Mouse (Mus musculus): ENCODE results near the gene Chpf. TPM values are rescaled to one million over a fixed set of nuclear protein-coding genes. Genes with fewer than 3 reads are reported as not detected.

The Chpf gene
- total RNA-seq, 2 experiments from 2014 or later, result 29.5 to 30.1 TPM

DNA sequence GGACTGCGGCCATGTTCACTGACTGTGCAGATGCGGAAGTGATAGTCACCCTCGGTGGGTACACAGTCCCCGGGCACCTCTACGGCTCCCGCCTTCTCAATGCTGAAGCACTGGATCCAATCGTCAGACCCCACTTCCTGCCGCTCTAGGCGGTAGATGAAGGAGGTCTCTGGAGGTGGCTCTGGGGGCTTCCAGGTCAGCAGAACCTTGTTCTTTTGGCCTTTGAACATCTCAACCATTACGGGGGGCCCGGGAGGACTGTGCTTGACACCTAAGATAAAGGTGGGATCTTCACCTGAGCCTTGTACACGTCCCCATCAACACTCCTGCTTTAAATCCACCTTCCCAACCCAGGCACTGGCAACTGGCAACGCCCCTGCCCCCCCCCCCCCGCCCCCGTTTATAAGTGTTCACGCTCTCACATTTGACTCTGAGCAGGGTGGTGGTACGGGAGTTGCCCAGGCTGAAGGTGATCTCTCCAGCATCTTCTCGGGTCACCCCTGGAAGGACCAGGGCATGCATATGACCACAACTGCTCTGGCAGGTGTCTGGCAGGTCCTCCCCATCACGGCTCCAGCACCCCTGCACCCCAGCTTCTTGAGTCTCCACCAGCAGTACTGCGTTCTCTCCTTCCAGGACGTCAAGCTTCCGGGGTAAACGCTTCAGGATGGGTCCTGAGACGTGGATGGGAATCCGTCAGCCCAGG is 24.0 kb upstream of the Chpf start:
- no peak for DNase-seq
- intact Hi-C loops (cut with DNase I), result loop anchor here (2.0 kb wide), 1 partner anchor 22 kb away; no protein-coding TSS in a partner anchor

DNA sequence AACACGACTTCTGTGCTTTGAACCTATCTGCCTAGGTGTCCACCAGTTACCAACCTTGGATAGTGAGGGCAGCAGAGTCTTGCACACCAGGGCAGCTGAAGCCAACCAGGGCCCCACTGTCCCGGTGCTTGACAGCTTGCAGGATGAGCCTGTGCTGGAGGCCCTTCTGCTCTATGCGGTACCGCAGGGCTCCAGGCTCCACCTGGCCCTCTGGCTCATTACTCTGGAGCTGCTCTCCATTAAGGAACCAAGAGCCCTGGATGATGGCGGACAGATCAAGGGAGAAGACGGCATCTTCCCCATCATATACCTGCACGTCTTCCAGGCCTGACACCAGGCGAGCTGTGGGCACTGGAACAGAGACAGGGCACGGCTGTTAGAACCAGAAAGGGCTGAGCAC is 22.8 kb upstream of the Chpf start:
- intact Hi-C loops (cut with DNase I), result loop anchor here (2.0 kb wide), 1 partner anchor 21 kb away; no protein-coding TSS in a partner anchor
- no peak for DNase-seq

DNA sequence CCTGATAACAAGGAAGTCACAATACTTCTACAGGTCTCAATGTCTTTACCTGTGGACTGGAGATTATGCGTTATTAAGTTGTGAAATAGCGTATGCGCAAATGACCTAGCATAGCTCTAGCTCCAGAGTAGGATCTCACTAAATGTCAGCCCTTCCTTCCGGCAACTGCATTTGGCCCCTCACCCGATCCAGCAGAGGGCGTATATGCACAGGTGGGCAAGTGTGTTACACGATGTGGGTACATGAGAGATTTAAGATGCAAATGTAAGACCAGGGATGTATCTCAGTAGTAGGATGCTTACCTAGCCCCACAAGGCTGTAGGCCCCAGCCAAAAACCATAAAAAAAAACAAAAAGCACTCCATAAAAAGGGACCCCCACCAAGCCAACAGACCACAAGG is 20.3 kb upstream of the Chpf start:
- intact Hi-C loops (cut with DNase I), result loop anchor here (5.0 kb wide), 1 partner anchor 58 kb away; no protein-coding TSS in a partner anchor
- DNase-seq, result no peak

DNA sequence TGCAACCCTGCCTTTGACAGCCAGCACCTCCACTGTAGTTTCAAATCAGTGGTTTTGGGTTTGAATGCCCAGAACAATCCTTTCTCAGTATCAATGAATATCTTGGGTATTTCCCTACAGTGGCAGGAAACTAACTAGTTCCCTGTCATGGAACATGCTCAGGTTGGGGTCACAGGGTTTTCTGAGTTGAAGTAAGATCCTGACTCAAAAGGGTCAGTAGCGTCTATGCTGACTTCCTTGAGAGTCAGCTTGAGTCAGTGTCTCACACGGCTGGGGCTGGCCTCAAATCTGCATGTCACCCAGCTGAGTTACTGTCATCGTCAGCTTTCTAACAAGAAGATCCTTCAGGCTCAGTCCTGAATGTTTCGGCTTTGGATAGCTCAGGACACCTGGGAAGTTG is 19.8 kb upstream of the Chpf start:
- intact Hi-C loops (cut with DNase I), result loop anchor here (5.0 kb wide), 1 partner anchor 58 kb away; no protein-coding TSS in a partner anchor
- no peak for DNase-seq

DNA sequence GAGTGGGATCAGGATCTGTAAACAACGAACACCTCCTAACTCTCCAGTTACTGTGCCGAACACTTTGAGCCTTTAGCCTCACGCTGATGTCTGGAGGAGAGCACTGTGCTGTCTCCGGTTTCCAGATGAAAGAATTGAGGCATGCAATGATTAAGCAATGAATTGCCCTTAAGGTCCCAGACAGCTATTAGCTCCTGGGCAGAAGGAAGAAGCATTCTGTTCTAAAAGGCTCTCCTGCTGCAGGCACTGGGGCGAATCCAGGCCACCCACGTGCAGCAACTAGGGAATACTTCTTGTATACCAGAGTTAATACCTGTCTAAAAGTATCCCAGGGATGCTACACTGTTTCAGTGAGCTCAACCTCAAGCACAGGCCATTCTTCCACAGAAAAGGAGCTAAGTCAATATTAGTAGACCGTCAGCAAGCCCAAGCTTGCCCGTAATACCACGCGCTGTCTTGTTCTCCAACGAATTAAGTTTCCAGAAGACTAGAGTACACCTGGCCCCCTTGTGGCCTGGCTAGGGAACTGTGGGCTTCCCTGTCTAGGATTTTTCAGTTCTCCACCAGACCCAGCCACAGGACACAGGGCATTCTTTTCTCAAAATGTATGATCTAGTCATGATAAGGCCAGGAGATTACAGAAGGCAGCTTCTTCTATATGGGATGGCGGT is 15.9 kb upstream of the Chpf start:
- intact Hi-C loops (cut with DNase I), result loop anchor here (5.0 kb wide), 2 partner anchors 62 to 102 kb away; no protein-coding TSS in a partner anchor
- peak in 1 of 2 experiments; percentile 52 for DNase-seq

DNA sequence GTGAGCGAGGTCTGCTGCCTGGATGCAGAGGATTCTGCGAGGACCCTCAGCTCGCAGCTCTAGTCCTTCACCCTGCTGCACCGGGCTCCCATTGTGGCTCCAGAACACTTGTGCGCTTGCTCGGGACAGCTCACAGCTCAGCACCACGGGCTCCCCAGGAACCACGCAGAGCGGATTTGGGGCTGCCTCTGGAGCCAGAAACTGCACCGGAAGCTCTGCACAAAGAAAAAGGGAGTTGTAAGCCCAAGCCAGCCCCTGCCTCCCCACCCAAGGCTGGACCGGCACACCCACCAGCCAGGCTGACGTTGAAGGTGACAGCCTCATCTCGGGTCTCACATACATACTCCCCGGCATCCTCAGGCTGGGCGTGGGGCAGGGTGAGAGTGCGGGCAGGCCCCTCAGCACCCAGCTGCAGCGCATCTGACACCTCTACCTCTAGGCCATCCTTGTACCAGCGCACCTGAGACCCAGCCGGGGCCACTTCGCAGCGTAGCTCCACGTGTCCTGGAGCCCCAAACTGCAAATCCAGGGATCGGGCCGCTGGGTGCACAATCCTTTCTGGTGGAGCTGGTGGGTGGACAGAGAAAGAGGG is 13.6 kb upstream of the Chpf start:
- DNase-seq, result no peak
- intact Hi-C loops (cut with DNase I), result loop anchor here (5.0 kb wide), 1 partner anchor 105 kb away; no protein-coding TSS in a partner anchor

DNA sequence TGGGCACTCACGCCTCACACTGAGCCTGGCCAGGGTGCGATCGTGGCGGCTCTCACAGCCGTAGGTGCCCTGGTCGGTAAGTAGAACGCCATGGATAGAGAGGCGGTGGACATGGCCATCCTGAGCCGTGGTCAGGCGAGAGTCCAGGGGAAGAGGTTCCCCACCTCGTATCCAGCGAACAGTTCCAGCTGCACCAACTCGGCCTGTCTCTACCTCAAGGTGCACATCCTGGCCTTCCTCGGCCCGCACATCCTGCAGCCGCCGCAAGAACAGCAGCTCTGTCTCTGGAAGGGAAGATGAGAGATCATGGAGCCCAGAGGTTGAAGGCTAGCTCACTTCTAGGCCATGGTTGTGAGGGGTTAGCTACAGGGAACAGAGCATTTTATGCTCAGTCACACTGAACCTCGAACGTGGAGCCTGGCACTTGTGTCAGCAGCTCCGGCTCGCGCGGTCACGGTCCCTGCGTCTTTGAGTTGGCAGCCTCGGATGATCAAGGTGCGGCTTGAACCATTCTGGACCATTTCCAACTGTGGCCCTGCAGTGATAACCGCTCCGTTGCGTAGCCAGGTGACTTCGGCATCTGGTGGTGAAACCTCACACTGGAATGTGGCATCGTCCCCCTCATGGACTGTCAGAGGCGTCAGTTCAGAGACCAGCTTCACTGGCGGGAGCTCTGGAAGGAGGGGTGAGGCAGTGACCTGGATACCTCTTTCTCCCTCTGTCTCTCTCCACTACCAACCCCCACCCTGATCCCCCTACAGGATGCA is 11.9 kb upstream of the Chpf start:
- DNase-seq, result no peak

DNA sequence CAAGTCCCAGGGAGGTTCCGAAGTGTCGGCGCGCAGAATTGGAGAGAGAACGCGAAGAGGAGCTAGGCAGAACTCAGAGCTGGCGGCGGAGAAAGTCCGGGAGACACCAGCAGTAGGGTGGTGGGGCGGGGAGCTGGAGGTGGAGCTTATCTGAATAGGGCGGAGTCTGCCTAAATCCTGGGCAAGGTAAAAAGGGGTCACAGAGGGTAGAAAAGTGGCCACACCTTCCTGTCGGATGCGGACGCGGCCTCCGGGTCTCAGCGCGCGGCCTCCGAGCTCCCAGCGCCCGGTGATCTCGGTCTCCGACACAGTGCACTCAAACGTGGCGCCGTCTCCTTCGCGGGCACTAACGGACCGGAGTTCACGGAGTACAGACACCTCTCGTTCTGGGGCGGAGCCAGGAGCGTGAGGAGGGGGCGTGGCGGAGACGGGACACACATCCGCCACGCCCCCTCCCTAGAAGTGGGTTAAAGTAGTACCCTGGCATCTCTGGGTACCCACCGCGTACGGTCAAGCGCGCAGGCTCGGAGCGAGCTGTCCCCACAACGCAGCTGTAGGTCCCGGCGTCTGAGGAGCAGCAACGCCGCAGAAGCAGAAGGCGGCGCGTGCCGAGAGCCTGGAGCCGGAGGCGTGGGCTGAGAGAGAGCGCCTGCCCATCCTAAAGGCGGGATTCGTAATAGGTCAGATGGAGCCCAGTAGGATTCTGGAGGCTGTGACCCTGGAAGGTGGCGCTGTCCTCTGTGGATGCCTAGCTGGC is 8.5 kb upstream of the Chpf start:
- intact Hi-C loops (cut with DNase I), result no loop called here
- DNase-seq, result peak; percentile 44 to 50

More for the DNA sequence above, 11.9 kb upstream of the Chpf start:
- intact Hi-C loops (cut with DNase I), result loop anchor here (5.0 kb wide), 1 partner anchor 106 kb away; no protein-coding TSS in a partner anchor

DNA sequence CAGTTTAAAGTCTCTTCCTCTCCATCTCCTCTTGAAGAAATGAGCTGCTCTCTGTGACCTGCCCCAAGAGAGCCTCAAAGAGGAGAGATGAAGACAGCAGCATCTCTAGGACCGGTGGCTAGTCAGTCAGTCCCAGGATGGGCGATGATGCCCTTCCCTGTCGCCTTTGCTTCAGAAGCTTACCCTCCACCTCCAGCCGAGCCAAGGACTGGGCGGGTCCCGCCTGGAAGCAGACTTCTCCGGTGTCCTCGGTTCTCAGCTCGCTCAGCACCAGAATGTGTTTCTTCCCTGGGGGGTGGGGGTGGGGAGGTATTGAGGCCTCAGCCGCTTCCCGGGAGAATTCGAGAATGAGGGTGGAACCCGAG is 7.9 kb upstream of the Chpf start:
- DNase-seq, result no peak
- intact Hi-C loops (cut with DNase I), result no loop called here

DNA sequence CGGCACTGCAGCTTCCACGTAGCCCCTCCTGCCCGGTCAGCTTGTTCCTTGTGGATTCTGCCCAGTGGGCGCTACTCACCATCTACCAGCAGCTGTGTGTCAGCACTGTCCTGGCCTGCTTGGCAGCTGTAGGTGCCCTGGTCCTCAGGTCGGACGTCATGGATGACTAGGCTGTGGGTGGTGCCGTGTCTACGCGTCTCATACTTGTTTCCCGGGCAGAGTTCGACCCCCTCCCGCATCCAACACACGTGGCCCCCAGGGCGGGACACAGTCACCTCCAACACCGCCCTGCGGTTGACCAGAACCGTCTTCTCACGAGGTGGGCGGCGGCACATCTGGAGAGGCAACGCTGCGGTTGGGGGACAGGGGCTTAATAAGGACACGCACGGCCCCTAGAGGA is 7.5 kb upstream of the Chpf start:
- DNase-seq, result no peak
- intact Hi-C loops (cut with DNase I), result no loop called here

DNA sequence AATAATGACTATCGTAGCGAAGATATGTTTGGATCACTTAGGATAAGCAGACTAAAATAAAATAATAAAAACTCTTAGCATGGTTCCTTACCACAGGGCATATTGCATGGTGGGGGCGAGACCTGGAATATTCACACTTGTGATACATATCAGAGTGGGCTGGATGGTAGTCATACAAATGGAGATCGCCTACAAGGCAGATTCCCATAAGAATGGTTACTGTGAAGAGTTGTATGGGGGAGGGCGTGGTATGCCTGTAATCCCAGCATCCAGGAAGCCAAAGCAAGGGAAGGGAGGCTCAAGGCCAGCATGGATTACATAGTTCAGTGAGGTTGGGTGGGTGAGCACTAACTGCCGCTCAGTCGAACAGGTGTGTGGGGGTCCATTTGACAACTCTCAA is 1.6 kb upstream of the Chpf start:
- DNase-seq, result no peak
- intact Hi-C loops (cut with DNase I), result loop anchor here (2.0 kb wide), 1 partner anchor 22 kb away; no protein-coding TSS in a partner anchor

DNA sequence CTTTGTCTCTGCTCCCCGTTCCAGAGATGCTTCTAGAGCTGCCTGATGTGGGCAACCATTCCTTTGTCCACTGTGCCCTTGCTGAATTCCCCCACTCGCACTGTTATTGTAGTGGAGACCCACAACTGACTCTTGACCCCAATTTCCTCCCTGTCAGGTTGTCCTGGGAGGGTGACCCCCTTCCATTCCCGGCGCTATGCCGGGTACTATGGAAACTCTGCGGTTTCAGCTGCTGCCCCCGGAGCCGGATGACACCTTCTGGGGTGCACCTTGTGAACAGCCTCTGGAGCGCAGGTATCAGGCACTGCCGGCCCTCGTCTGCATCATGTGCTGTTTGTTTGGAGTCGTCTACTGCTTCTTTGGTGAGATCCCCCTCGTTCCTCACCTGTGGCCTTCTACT is 929 bp upstream of the Chpf start:
- no peak for DNase-seq
- intact Hi-C loops (cut with DNase I), result loop anchor here (2.0 kb wide), 1 partner anchor 23 kb away; no protein-coding TSS in a partner anchor

DNA sequence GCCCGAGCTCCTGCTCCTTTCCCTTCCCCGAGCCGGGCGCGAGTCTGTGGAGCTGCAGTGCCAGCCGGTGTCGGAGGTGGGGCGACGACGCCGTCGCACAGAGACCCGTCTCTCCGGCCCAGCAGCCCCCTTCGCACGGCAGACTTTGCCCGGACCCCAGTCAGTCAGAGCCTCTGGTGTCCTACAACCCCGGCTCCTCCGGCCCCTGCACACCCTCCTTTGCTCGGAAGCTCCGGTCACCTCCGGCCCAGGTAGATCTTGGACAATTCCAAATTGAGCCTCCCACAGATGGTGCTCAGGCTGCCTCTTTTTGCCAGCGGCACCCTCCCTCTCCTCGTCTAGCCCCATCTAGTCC is 505 bp upstream of the Chpf start:
- intact Hi-C loops (cut with DNase I), result no loop called here
- no peak for DNase-seq

DNA sequence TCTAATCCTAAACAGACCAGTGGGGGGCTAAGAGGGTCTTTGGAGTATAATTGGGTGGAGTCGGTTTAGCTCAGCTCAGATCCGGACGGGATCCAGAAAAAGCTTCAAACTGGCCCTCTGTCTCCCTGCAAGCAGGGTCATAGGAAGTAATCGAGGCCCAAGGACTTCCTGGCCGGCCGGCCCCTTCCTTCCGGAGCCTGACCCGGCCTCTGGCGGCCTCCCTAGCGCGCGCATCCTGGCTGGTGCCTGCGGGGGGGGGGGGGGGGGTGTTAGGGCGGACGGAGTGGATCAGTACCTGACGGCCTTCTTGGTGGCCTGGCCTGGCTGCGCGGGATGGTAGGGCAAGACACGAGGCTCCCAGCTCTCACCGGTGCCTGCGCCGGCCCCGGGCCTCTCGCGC is 610 bp downstream of the Chpf start:
- intact Hi-C loops (cut with DNase I), result no loop called here
- peak; percentile 61 to 62 for DNase-seq

DNA sequence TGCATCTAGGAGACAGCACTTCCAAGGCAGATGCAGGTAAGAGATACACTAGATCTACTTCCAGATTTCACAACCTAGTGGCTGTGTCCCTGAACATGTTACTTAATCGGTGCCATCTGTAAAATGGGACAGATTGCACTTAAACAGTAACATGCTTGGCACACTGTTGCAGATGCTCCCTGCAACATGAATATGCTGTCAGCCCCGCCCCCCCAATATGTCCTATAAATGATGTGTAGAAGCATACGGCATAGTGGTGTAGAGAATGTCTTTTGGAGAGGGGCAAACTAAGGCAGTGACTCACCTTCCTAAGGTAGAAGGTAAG is 1.2 kb downstream of the Chpf start:
- intact Hi-C loops (cut with DNase I), result loop anchor here (1.0 kb wide), 2 partner anchors 81 to 120 kb away; no protein-coding TSS in a partner anchor
- DNase-seq, result no peak

DNA sequence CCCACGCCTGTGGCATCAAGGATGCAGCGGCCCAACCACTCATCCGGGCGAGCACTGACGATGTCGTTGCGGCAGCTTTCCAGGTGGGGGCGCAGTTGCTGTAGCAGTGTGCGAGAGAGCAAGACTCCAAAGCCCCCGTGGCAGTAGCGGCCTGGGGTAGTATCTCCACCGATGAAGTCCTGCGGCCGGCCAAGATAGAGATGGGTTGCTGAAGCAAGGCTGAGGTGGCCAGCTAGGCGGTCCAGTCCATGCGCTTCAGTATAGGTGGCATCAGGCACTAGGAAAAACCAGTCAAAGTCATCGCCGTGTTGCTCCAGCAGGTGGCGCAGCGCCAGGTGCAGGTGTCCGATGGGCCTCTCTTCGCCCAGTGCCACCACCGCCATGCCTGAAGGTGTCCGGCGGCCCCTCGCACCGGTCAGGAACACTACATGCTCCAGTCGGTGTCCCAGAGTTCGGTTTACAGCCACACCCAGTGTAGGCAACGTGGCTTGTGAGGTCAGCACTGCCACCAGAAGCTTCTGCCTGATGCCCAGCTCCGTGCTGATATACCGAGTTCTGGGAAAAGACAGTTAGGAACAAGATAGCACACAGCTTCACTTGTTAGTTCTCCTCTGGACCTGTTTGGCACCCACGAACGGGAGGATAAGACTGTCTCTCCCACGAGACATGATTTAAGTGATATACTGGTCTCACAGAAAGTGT is 1.7 kb downstream of the Chpf start:
- DNase-seq, result peak; percentile 81 to 85

DNA sequence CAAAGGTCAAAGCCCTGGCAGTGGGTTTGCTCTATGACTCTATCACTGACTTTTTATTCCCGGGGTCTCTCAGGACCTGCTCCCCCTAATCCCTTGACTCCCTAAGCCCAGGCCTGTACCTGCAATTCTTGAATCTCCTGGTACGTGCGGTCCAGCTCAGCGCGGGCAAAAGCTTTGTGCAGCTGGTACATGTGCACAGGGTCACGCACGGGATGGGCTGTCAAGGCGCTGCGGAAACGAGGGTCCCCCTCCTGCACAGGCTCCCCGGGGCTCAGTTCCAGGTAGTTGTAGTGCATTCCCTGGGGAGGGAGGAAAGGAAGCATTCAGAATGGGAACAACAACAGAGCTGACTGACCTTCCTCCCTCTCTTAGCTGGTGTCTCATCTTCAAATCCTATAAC is 2.7 kb downstream of the Chpf start:
- DNase-seq, result no peak
- intact Hi-C loops (cut with DNase I), result no loop called here

More for the DNA sequence above, 1.7 kb downstream of the Chpf start:
- intact Hi-C loops (cut with DNase I), result loop anchor here (1.0 kb wide), 2 partner anchors 82 to 121 kb away; no protein-coding TSS in a partner anchor

DNA sequence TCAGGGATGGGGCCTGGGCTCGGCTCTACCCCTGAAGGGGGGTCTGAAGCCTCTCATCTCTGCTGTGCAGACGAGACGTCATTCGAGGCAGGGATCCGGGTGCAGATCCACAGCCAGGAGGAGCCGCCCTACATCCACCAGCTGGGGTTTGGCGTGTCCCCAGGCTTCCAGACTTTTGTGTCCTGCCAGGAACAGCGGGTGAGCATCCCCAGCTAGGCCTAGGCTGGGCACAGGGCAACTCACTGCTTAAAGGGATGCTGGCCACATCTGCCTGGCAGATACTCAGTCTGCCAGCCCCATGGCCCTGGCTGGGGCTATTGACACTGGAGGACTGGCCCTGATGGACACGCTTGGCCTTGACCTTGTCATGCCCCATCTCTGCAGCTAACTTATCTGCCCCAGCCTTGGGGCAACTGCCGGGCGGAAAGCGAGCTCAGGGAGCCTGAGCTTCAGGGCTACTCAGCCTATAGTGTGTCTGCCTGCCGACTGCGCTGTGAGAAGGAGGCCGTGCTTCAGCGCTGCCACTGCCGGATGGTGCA is 9.8 kb downstream of the Chpf start:
- intact Hi-C loops (cut with DNase I), result no loop called here
- DNase-seq, result no peak

Data from heart, postnatal 14 days (tissue).